Mouse (Mus musculus) MEL-GATA-1-ER (cell line): ENCODE measurements around the gene Polr1b.

Source experiments
- DNase-seq: peaks from one replicate; pipeline ENCODE4 v3.0.0-alpha.2; 2012; ENCODE audit warnings: low read depth; ENCODE audit errors: extremely low read depth

The Polr1b gene

GRCm38 (mm10) chr2:129100784-129101310 is at the start of gene Polr1b:
Gene Polr1b (plus strand): TSS chr2:129100995.
- peak; percentile 88 for DNase-seq

- no peak for DNase-seq
Observed at GRCm38 (mm10) chr2:129052451-129052983, 48.3 kb upstream of the Polr1b start.

GRCm38 (mm10) chr2:129055741-129056140 is 45.1 kb upstream of the Polr1b start:
- no peak for DNase-seq

- peak; percentile 6 for DNase-seq
Observed at GRCm38 (mm10) chr2:129056597-129056996, 44.2 kb upstream of the Polr1b start.

- no peak for DNase-seq
Observed at GRCm38 (mm10) chr2:129057256-129057655, 43.5 kb upstream of the Polr1b start.

- no peak for DNase-seq
Observed at GRCm38 (mm10) chr2:129057920-129058361, 42.9 kb upstream of the Polr1b start.

GRCm38 (mm10) chr2:129061456-129062059 is 39.2 kb upstream of the Polr1b start:
- DNase-seq: no peak

- no peak for DNase-seq
Observed at GRCm38 (mm10) chr2:129065437-129066282, 35.1 kb upstream of the Polr1b start, which contains the start of gene Ttl. Gene Ttl (plus strand): TSS chr2:129065942.

- DNase-seq: no peak
Observed at GRCm38 (mm10) chr2:129066326-129066725, 34.5 kb upstream of the Polr1b start.

GRCm38 (mm10) chr2:129070296-129070695 is 30.5 kb upstream of the Polr1b start:
- no peak for DNase-seq

- DNase-seq: no peak
Observed at GRCm38 (mm10) chr2:129078313-129078712, 22.5 kb upstream of the Polr1b start.

GRCm38 (mm10) chr2:129079194-129079593 is 21.6 kb upstream of the Polr1b start:
- no peak for DNase-seq

GRCm38 (mm10) chr2:129081097-129081496 is 19.7 kb upstream of the Polr1b start:
- no peak for DNase-seq

GRCm38 (mm10) chr2:129083514-129083913 is 17.3 kb upstream of the Polr1b start:
- DNase-seq: no peak

- no peak for DNase-seq
Observed at GRCm38 (mm10) chr2:129084959-129085358, 15.8 kb upstream of the Polr1b start.

GRCm38 (mm10) chr2:129087520-129087919 is 13.3 kb upstream of the Polr1b start:
- no peak for DNase-seq

- no peak for DNase-seq
Observed at GRCm38 (mm10) chr2:129090370-129090769, 10.4 kb upstream of the Polr1b start.

- no peak for DNase-seq
Observed at GRCm38 (mm10) chr2:129092810-129093209, 8.0 kb upstream of the Polr1b start.

GRCm38 (mm10) chr2:129093926-129094724 is 6.7 kb upstream of the Polr1b start:
- no peak for DNase-seq

- DNase-seq: no peak
Observed at GRCm38 (mm10) chr2:129112924-129113323, 12.1 kb downstream of the Polr1b start.

- no peak for DNase-seq
Observed at GRCm38 (mm10) chr2:129115706-129116367, 15.0 kb downstream of the Polr1b start.
